Mouse (Mus musculus) left cerebral cortex, adult 11 months (tissue): ENCODE results near the gene Slit1.
A peak's percentile ranks its signal among the peaks of the same experiment; 100 is the strongest.

Experiments used
- DNase-seq: peaks from one replicate; pipeline ENCODE4 v3.0.0; 2022; ENCODE audit warnings: low spot score

The Slit1 gene

GRCm38 (mm10) chr19:41743396-41743795 is at the start of gene Slit1:
Gene Slit1, minus strand, starts transcription at chr19:41743665.
- DNase-seq, result no peak

DNA sequence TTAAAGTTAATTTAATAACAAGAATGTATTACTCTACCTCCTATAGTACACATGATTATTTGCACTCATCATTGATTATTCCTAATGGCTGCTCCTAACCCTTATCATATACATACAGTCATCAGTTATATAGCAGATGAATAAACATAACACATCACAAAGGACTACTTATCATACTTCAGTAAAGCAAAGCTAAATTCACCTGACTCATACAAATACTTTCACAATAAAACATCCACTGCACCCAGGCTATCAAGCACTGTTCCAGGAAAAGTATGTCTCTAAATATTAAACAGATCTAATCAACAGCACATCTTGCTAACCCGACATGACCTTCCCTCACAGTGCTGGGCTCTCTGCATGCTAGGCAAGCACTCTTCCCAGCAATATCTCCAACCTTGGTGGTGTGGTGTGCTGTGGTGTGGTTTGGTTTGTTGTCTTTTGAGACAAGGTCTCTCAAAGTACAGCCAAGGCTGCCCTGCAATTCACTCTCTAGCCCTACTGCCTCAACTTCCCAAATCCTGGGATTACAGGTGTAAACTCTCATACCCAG is 49.5 kb upstream of the Slit1 start:
- DNase-seq, result no peak

DNA sequence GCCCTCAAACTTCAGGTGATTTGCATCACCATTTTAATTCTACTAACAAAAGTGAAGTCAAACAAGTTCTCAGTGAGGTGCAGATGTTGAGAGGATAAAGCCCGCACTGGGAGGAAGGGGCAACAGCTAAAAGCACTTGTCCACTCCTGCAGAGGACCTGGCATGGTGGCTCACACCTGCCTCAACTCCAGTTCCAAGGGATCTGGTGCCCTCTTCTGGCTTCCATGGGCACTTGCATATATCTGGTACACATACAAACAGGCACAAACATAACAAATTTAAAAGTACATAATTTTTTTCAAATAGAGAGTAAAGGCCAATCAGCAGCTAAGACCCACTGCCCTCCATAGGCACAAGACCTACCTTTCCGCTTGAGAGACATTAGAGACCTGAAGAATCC is 47.9 kb upstream of the Slit1 start:
- DNase-seq, result no peak

DNA sequence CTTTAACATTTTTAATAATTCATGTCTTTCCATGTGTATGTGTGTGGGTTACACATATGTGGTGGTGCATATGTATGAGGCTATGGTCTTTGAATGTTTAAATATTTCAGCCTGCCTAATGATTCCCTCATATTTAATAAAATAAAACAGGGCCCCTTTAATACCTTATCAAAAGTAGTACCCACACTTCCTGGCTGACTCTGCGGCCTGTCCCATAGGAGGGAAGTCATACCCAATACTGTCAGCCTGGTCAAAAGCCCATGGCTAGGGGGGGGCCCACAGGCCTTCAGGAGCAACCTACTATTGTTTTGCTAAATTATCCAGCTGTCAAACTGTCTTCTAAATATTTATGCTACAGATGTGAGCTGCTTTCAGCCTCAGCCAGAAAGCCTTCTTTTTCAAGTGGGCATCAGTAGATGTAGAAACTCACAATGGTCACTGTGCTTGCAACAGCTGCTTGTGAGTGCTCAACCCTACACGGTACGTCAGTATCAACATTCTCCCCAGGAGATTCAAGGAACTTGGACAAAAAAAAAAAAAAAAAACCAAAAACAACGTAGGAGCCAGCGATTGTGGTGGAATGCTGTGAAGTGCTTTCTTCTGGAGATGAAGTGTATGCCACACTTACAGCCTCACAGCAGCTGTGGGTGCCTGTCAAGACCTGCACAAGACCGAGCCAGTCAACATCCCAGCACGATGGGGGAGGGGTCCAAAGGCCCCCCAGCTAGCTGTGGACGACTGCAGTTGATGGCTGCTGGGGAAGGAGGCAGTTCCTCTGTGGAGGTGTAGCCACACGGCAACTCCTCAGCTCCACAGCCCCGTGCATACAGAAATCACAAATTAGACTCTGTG is 45.9 kb upstream of the Slit1 start:
- DNase-seq, result no peak

- no peak for DNase-seq
These were observed 43.4 kb upstream of the Slit1 start for GRCm38 (mm10) chr19:41786896-41787295.

GRCm38 (mm10) chr19:41777514-41777913 is 34.0 kb upstream of the Slit1 start:
- DNase-seq, result no peak

GRCm38 (mm10) chr19:41768711-41769110 is 25.2 kb upstream of the Slit1 start:
- DNase-seq, result no peak

- DNase-seq, result no peak
These were observed 23.2 kb upstream of the Slit1 start for GRCm38 (mm10) chr19:41766628-41767027.

GRCm38 (mm10) chr19:41763870-41764660 is 20.6 kb upstream of the Slit1 start:
- peak; percentile 80 for DNase-seq

DNA sequence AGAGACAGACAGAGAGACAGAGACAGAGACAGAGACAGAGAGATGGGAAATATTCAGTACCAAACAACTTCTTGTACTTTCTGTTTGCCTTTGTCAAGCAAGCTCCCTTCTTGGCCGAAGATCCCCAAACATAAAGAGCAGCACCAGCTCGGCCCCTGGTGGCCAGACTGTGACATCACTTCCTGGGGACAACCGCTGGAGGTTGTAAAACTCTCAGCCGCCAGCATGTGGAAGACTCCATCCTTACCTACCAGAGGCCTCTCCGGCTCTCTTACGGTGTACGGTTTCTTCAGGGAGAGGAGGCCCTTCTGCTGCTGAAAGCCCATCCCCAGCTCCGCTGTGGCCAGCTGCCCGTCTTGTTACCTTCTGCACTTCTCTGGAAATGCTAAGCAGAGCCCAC is 18.1 kb upstream of the Slit1 start:
- no peak for DNase-seq

GRCm38 (mm10) chr19:41759765-41760164 is 16.3 kb upstream of the Slit1 start:
- no peak for DNase-seq

GRCm38 (mm10) chr19:41759270-41759669 is 15.8 kb upstream of the Slit1 start:
- no peak for DNase-seq

- no peak for DNase-seq
These were observed 11.3 kb upstream of the Slit1 start for GRCm38 (mm10) chr19:41754760-41755159.

DNA sequence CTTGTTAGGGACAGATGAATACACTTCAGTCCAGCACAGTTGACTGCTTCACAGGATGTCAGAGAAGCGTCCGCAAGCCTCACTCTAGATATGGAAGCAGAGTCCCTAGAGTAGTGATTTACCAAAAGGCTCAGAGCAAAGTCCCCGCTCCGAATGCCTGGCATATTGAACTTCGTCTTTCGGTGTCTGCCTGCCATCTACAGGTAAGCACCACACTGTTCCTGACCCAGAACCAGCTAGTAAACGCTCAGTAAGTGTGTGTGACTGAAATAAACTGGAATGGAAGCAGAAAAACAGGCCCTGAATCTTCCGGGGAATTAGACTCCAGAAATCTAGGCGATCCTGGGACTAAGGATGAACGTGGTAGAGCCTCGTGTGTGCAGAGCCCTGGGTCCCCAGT is 8.4 kb upstream of the Slit1 start:
- no peak for DNase-seq

DNA sequence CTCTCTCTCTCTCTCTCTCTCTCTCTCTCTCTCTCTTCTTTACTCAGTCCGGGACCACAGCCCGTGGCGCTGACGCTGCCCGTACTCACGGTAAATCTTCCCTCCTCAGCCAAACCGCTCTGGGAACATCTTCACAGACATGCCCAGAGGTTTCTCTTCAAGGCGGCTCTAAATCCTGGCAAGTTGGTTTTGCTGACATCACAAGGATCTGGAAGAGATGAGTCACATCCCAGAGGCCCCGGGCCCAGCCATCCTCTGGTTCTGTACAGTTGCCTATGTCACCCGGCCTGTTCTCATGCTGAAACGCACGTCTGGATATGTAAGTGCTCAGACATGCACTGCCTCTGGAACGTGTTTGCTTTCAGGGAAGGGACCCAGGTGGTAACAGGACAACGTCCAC is 4.0 kb upstream of the Slit1 start:
- DNase-seq, result no peak

DNA sequence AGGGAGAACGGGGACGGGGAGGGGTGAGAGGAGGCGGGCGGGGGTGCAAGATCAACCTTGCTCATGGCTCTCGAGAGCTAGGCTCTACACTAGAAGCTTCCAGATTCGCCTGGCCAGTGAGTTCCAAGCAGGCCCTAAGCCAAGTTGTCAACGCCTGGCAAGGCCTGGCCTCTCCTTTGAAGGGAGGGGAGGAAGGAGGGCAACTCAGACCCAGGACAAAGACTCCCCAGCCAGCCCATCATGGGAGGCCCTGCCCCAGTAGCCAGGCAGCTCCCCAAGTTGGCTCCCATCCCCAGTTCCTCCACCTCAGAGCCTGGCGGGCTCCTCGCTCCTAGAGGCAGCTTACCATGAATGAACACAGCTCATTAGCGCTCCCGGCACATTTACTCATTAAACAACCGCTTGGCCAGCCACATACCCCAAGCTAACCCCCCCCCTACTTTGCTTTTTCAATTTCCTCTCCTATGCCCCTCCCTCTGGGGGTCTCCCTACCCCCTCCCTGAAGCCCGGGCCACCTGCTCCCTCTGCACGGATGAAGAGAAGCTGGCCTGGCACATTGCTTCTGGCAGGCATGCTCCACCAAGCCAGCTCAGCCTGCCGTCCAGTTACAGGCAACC is 2.6 kb upstream of the Slit1 start:
- DNase-seq, result no peak

- no peak for DNase-seq
These were observed 4.6 kb downstream of the Slit1 start for GRCm38 (mm10) chr19:41738896-41739295.

- DNase-seq, result no peak
These were observed 5.0 kb downstream of the Slit1 start for GRCm38 (mm10) chr19:41738429-41738805.

DNA sequence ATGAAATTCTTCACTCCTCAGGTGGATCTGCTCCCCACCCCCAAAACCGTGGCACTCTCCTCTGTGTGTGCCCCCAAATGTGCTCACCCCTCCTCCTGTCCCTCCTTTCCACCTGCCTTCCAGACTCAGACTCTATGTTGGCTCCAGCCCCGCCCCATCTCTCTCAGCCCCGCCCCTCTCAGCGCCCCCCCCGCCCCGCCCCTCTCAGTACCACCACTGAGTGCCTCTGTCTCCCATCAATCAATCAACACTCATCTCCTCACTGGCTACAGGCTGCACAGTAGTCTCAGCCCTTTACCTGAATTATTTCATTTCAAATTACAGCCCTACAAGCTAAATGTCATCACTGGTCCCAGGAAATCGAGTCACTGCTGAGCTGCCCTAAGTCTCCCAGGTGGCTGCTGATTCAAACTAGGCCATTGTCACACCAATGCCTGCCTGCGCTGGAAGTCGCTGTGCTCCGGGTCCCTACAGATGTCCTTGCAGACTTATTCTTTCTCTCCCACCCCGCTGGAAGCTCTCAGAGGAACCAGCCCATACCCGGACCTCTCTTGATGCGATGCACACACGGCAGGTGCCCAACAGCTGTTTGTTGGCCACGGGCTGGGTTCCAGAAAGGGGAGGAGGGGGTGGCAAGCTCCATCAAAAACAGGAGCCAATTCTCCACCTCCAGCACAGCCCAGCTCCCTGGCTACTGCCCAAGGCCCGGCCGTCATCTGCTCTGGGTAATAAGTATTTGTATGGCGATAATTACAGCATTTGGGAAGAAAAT is 5.6 kb downstream of the Slit1 start:
- no peak for DNase-seq

GRCm38 (mm10) chr19:41734685-41735084 is 8.8 kb downstream of the Slit1 start:
- no peak for DNase-seq

GRCm38 (mm10) chr19:41725491-41725890 is 18.0 kb downstream of the Slit1 start:
- DNase-seq, result no peak
